Mouse (Mus musculus): ENCODE data around the gene Ap2a2. TPM values are rescaled to one million over a fixed set of nuclear protein-coding genes. Genes with fewer than 3 reads are reported as not detected.

Ap2a2 gene
- total and polyA plus RNA-seq, 3 experiments: 34.7 to 67.9 (median 59.5) TPM

- TF ChIP-seq RAD21 (IDR thresholded peaks at IDR 0.05; ENCODE audit: low read depth, low read length): no peak
- no peak for TF ChIP-seq TBP (IDR thresholded peaks at IDR 0.05; ENCODE audit: low read depth, low read length)
- TF ChIP-seq ZMIZ1 (IDR thresholded peaks at IDR 0.05; ENCODE audit: low read depth, low read length): no peak
- no peak for TF ChIP-seq POLR2AphosphoS2 (IDR thresholded peaks at IDR 0.05; ENCODE audit: low read length)
- no peak for TF ChIP-seq MYB (IDR thresholded peaks at IDR 0.05; ENCODE audit: low read depth, low read length)
- TF ChIP-seq CHD2 (IDR thresholded peaks at IDR 0.05; ENCODE audit: low read length): no peak
- no peak for TF ChIP-seq NELFE (IDR thresholded peaks at IDR 0.05; ENCODE audit: low read depth, low read length)
- no peak for TF ChIP-seq POLR2AphosphoS5 (IDR thresholded peaks at IDR 0.05; ENCODE audit: borderline replicate concordance, low read depth, low read length)
- no peak for TF ChIP-seq RCOR1 (IDR thresholded peaks at IDR 0.05; ENCODE audit: low read depth, low read length)
- Histone ChIP-seq H3K9ac (ENCODE audit: control insufficient read depth, low read depth, low read length, poor library complexity, severe bottlenecking) (no peak overlapping the region), H3K36me3 (ENCODE audit: control insufficient read depth in 1 of 2, insufficient read depth in 2 of 2, low read length in 2 of 2) (peaks cover 0 to 13% of the 10 kb centered on the region in 2 experiments; a peak in 2 of 4 replicates), H3K4me1 (ENCODE audit: control insufficient read depth in 1 of 2, insufficient read depth in 2 of 2, low read length in 2 of 2) (peaks cover 5 to 18% of the 10 kb centered on the region in 2 experiments; a peak in 3 of 4 replicates), H3K27ac (ENCODE audit: control insufficient read depth, low read depth, low read length) (no peak overlapping the region), H3K4me3 (ENCODE audit: control insufficient read depth in 1 of 2, insufficient read depth in 1 of 2, low read depth in 2 of 2, low read length in 2 of 2) (no peak overlapping the region), H3K27me3 (ENCODE audit: control insufficient read depth in 1 of 2, insufficient read depth in 2 of 2, low read length in 2 of 2) (no peaks in the 10 kb centered on the region), H3K79me2 (ENCODE audit: control insufficient read depth, insufficient read depth, low read length, poor library complexity) (peaks cover 15% of the 10 kb centered on the region), H3K9me3 (replicated peaks; ENCODE audit: insufficient read depth, low read length) (no peaks in the 10 kb centered on the region)
- DNase-seq (ENCODE audit: low read depth, low spot score): no peak
Observed at GRCm38 (mm10) chr7:141541681-141542080, 20.3 kb upstream of the Ap2a2 start.

DNA sequence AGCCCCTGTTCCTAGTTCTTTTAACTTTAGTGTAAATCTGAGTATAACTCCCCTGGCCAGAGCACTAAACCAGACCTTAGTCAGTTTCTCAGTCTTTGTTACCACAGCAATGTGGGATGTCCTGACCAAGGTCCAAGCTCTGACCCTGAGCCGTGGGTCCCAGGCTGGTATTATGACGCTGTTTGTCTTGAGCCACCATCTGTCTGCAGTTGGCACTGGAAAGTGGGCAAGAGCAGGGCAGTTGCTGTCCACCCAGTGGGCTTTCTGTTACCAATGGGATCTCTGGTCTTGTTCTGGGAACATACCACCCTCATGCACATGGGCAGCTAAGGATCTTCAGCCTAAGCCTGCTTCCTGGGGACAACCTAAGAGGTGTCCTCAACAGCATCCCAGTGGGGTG is 19.4 kb upstream of the Ap2a2 start:
- H3K27me3 ChIP-seq (ENCODE audit: control insufficient read depth in 1 of 2, insufficient read depth in 2 of 2, low read length in 2 of 2): no peaks in the 10 kb centered on the region
- H3K79me2 ChIP-seq (ENCODE audit: control insufficient read depth, insufficient read depth, low read length, poor library complexity): peaks cover 15% of the 10 kb centered on the region
- H3K27ac ChIP-seq (ENCODE audit: control insufficient read depth, low read depth, low read length): no peak overlapping the region
- H3K9me3 ChIP-seq (replicated peaks; ENCODE audit: insufficient read depth, low read length): no peaks in the 10 kb centered on the region
- peaks cover 0 to 13% of the 10 kb centered on the region in 2 experiments; a peak in 2 of 4 replicates for H3K36me3 ChIP-seq (ENCODE audit: control insufficient read depth in 1 of 2, insufficient read depth in 2 of 2, low read length in 2 of 2)
- no peak overlapping the region for H3K9ac ChIP-seq (ENCODE audit: control insufficient read depth, low read depth, low read length, poor library complexity, severe bottlenecking)
- no peak for DNase-seq (ENCODE audit: low read depth, low spot score)
- no peak overlapping the region for H3K4me3 ChIP-seq (ENCODE audit: control insufficient read depth in 1 of 2, insufficient read depth in 1 of 2, low read depth in 2 of 2, low read length in 2 of 2)
- TF ChIP-seq TBP (IDR thresholded peaks at IDR 0.05; ENCODE audit: low read depth, low read length) (0 out of 2 replicates have a peak, but pooled peaks have one; percentile 19), ELF1 (IDR thresholded peaks at IDR 0.05; ENCODE audit: low read depth, low read length) (no peak)
- peaks cover 5 to 18% of the 10 kb centered on the region in 2 experiments; a peak in 3 of 4 replicates for H3K4me1 ChIP-seq (ENCODE audit: control insufficient read depth in 1 of 2, insufficient read depth in 2 of 2, low read length in 2 of 2)

DNA sequence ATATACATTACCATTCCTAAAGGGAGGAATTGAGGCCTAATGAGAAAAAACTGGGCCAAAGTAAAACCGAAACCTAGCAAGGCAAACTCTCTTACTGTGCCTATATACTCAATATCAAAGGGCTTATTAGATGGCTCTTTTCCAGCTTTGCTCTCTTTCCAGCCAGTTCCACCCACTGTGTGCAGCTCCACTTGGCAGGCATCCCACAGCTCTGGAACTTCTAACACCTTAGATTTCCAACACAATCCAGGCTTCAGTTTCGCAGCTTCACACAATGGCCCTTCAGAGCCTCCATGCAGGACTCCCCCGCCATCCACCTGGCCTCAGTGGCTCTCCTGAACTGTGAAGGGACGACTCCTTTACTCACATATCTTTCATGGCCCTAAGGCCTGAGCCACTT is 17.3 kb upstream of the Ap2a2 start:
- Histone ChIP-seq H3K9ac (ENCODE audit: control insufficient read depth, low read depth, low read length, poor library complexity, severe bottlenecking) (no peak overlapping the region), H3K4me3 (ENCODE audit: control insufficient read depth in 1 of 2, insufficient read depth in 1 of 2, low read depth in 2 of 2, low read length in 2 of 2) (no peak overlapping the region), H3K9me3 (replicated peaks; ENCODE audit: insufficient read depth, low read length) (no peaks in the 10 kb centered on the region), H3K79me2 (ENCODE audit: control insufficient read depth, insufficient read depth, low read length, poor library complexity) (no peaks in the 10 kb centered on the region), H3K27ac (ENCODE audit: control insufficient read depth, low read depth, low read length) (no peak overlapping the region), H3K4me1 (ENCODE audit: control insufficient read depth in 1 of 2, insufficient read depth in 2 of 2, low read length in 2 of 2) (peaks cover 3 to 10% of the 10 kb centered on the region in 2 experiments; a peak in 3 of 4 replicates), H3K36me3 (ENCODE audit: control insufficient read depth in 1 of 2, insufficient read depth in 2 of 2, low read length in 2 of 2) (0 out of 4 replicates have a peak, but pooled peaks cover 0 to 3% of the 10 kb centered on the region in 2 experiments), H3K27me3 (ENCODE audit: control insufficient read depth in 1 of 2, insufficient read depth in 2 of 2, low read length in 2 of 2) (no peaks in the 10 kb centered on the region)
- no peak for DNase-seq (ENCODE audit: low read depth, low spot score)
- TF ChIP-seq ZNF384 (IDR thresholded peaks at IDR 0.05; ENCODE audit: low read depth, low read length) (no peak), UBTF (IDR thresholded peaks at IDR 0.05; ENCODE audit: borderline replicate concordance, insufficient read depth, low read depth, low read length) (no peak), BHLHE40 (IDR thresholded peaks at IDR 0.05; ENCODE audit: borderline replicate concordance, low read depth, low read length) (no peak), POLR2A (IDR thresholded peaks at IDR 0.05; ENCODE audit: control insufficient read depth in 1 of 2, insufficient read depth in 1 of 2, low read depth in 1 of 2, low read length in 2 of 2, poor library complexity in 1 of 2) (no peak), ZC3H11A (IDR thresholded peaks at IDR 0.05; ENCODE audit: low read depth, low read length) (no peak), USF1 (IDR thresholded peaks at IDR 0.05; ENCODE audit: low read depth, low read length) (no peak), ZMIZ1 (IDR thresholded peaks at IDR 0.05; ENCODE audit: low read depth, low read length) (no peak), GATA1 (IDR thresholded peaks at IDR 0.05; ENCODE audit: low read depth, low read length) (no peak), KAT2A (conservative IDR thresholded peaks at IDR 0.05; ENCODE audit: low read depth, low read length) (no peak), SIN3A (IDR thresholded peaks at IDR 0.05; ENCODE audit: low read length) (no peak), MXI1 (IDR thresholded peaks at IDR 0.05; ENCODE audit: low read depth, low read length) (no peak), MAX (IDR thresholded peaks at IDR 0.05; ENCODE audit: low read length) (no peak), EP300 (IDR thresholded peaks at IDR 0.05; ENCODE audit: low read depth in 1 of 2, low read length in 2 of 2) (no peak), HCFC1 (IDR thresholded peaks at IDR 0.05; ENCODE audit: low read depth, low read length) (no peak), NRF1 (IDR thresholded peaks at IDR 0.05; ENCODE audit: insufficient read depth, low read depth, low read length, poor library complexity, severe bottlenecking) (no peak), ZKSCAN1 (IDR thresholded peaks at IDR 0.05; ENCODE audit: low read depth, low read length) (no peak), TCF12 (IDR thresholded peaks at IDR 0.05; ENCODE audit: low read depth, low read length) (no peak), MAZ (IDR thresholded peaks at IDR 0.05; ENCODE audit: low read depth, low read length) (no peak), POLR2AphosphoS2 (IDR thresholded peaks at IDR 0.05; ENCODE audit: low read length) (no peak)
